In the genomic region with DNA sequence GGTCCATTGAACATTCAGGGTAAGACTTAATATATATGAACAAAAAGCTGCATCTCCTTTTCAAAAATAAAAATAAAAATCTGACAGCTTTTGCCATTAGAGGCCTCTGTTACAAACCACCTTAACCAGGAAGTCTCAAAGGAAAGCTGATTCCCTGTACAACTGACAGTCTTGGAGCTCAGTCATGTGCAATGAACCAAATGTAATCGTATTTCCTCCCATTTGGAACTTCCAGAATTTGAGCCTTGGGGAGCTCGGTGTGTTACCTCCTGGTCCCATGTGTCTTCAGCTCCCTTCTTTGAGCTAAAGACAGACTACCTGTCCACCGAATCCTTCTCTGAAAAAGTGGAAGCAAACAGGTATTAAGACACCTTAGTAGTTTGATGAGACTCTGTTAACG, we compare ENCODE assay signal across 17 mouse cellular contexts.
"Had no signal": no experiment of that assay in that cellular context is flagged by ENCODE, and none has a peak within 500 bp of the region (broad histone marks: within the 10 kb centered on the region; RNA-seq: fewer than 3 reads in every experiment).

No protein-coding gene starts in this region.

- ATAC-seq: midbrain, embryonic 16.5 days had no signal

- H3K9ac ChIP-seq: lung, embryonic 14.5 days; midbrain, embryonic 12.5 days; neural tube, embryonic 13.5 days; neural tube, embryonic 15.5 days had no signal

- DNase-seq: lung, adult 18-20 months; lung, embryonic 14.5 days; lung, postnatal 10 days; lung, postnatal 4 days; midbrain, embryonic 14.5 days; right cerebral cortex, adult 18-20 months; right cerebral cortex, postnatal 25 days; right cerebral cortex, postnatal 4 days; spleen, adult 18-20 months; thymus, adult 2 months; thymus, postnatal 25 days; thymus, postnatal 4 days had no signal

- H3K4me3 ChIP-seq: midbrain, embryonic 12.5 days; myocyte; neural tube, embryonic 13.5 days; neural tube, embryonic 15.5 days had no signal

- H3K9me3 ChIP-seq: midbrain, embryonic 12.5 days; neural tube, embryonic 13.5 days; neural tube, embryonic 15.5 days had no signal

- H3K27me3 ChIP-seq: neural tube, embryonic 13.5 days; neural tube, embryonic 15.5 days had no signal

- H3K27ac ChIP-seq: midbrain, embryonic 12.5 days; neural tube, embryonic 13.5 days; neural tube, embryonic 15.5 days had no signal

- H3K4me2 ChIP-seq: lung, embryonic 14.5 days; midbrain, embryonic 12.5 days; neural tube, embryonic 13.5 days; neural tube, embryonic 15.5 days had no signal

- H3K36me3 ChIP-seq: midbrain, embryonic 12.5 days; neural tube, embryonic 13.5 days; neural tube, embryonic 15.5 days had no signal

- H3K4me1 ChIP-seq: neural tube, embryonic 15.5 days had no signal
